In the genomic region with DNA sequence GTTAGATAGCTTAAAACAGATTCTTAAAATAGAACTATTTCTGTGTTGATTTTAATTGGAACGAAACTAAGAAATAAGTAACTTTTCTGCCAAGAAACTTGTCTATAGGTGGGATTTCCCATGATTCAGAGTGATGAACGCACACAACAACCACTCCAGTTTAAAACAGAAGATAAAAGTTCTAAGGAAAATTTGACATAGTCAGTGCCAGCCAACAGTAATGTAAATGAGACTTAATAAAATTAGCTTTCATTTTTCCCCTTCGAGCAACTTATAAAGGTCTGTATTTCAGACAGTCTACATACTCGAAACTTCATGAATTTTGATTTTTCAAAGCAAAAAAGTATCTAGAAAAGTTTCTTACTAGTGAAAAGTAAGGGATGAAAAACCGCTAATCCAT, we compare ENCODE assay signal across 13 mouse cellular contexts. TPM values are rescaled to one million over a fixed set of nuclear protein-coding genes. Genes with fewer than 3 reads are reported as not detected.
DNase-seq lines count a peak whose midpoint lies in the region; ATAC-seq and TF ChIP-seq lines count a peak whose summit lies in the region.
"Had no signal": no experiment of that assay in that cellular context is flagged by ENCODE, and none has a peak within 500 bp of the region (broad histone marks: within the 10 kb centered on the region; RNA-seq: fewer than 3 reads in every experiment).

No protein-coding gene starts in this region.

- 69% methylated on average over 5 of the region's 5 CpGs for WGBS in heart, embryonic 15.5 days
- 47% methylated on average over 5 of the region's 5 CpGs for WGBS in lung, postnatal 0 days
- 74% methylated on average over 5 of the region's 5 CpGs for WGBS in embryonic facial prominence, embryonic 10.5 days
- 59% methylated on average over 5 of the region's 5 CpGs for WGBS in liver, embryonic 13.5 days (ENCODE audit: insufficient replicate concordance)
- WGBS in intestine, postnatal 0 days: 70% methylated on average over 5 of the region's 5 CpGs

- TF ChIP-seq CTCF in lung, postnatal 0 days (IDR thresholded peaks at IDR 0.05): no peak
- TF ChIP-seq CTCF in intestine, postnatal 0 days (IDR thresholded peaks at IDR 0.05; ENCODE audit: low read depth): no peak

- H3K9me3 ChIP-seq in heart, embryonic 15.5 days (replicated peaks): no peaks in the 10 kb centered on the region
- H3K9me3 ChIP-seq in lung, postnatal 0 days (ENCODE audit: low read length): no peaks in the 10 kb centered on the region
- H3K9me3 ChIP-seq in embryonic facial prominence, embryonic 10.5 days: no peaks in the 10 kb centered on the region
- no peaks in the 10 kb centered on the region for H3K9me3 ChIP-seq in liver, embryonic 13.5 days (replicated peaks)
- no peaks in the 10 kb centered on the region for H3K9me3 ChIP-seq in intestine, postnatal 0 days (ENCODE audit: control insufficient read depth)
- H3K9me3 ChIP-seq: hindbrain, embryonic 12.5 days had no signal

- peak overlapping the region; percentile 98; the same call in 1 of the 2 replicates for H3K4me2 ChIP-seq in heart, embryonic 15.5 days
- peak overlapping the region; percentile 87; the same call in 1 of the 2 replicates for H3K4me2 ChIP-seq in lung, postnatal 0 days (replicated peaks; ENCODE audit: low read depth, low read length)
- 0 out of 2 replicates have a peak overlapping the region, but pooled peaks have one; percentile 94 for H3K4me2 ChIP-seq in liver, embryonic 13.5 days
- no peak overlapping the region for H3K4me2 ChIP-seq in intestine, postnatal 0 days (replicated peaks; ENCODE audit: low read depth)

- ATAC-seq in heart, embryonic 15.5 days (replicated peaks; ENCODE audit: insufficient number of reproducible peaks, insufficient read depth, low FRiP score, low read depth): no peak
- ATAC-seq in lung, postnatal 0 days: no peak
- ATAC-seq in liver, embryonic 13.5 days (ENCODE audit: low read depth): no peak
- ATAC-seq in intestine, postnatal 0 days: no peak

- peaks cover 23% of the 10 kb centered on the region for H3K4me1 ChIP-seq in heart, embryonic 15.5 days (replicated peaks)
- H3K4me1 ChIP-seq in lung, postnatal 0 days (ENCODE audit: insufficient read depth, low read depth, low read length): no peaks in the 10 kb centered on the region; the same call in 1 of the 2 replicates
- peaks cover 32% of the 10 kb centered on the region for H3K4me1 ChIP-seq in embryonic facial prominence, embryonic 10.5 days
- peaks cover 29% of the 10 kb centered on the region for H3K4me1 ChIP-seq in liver, embryonic 13.5 days (replicated peaks)
- H3K4me1 ChIP-seq in intestine, postnatal 0 days (replicated peaks; ENCODE audit: control insufficient read depth, insufficient read depth, low read length): 0 out of 2 replicates have a peak, but pooled peaks cover 3% of the 10 kb centered on the region

- peaks cover 11% of the 10 kb centered on the region for H3K36me3 ChIP-seq in heart, embryonic 15.5 days
- H3K36me3 ChIP-seq in lung, postnatal 0 days (ENCODE audit: insufficient read depth, low read length): peaks cover 8% of the 10 kb centered on the region
- peaks cover 19% of the 10 kb centered on the region for H3K36me3 ChIP-seq in embryonic facial prominence, embryonic 10.5 days (replicated peaks)
- peaks cover 14% of the 10 kb centered on the region for H3K36me3 ChIP-seq in liver, embryonic 13.5 days
- peaks cover 9% of the 10 kb centered on the region for H3K36me3 ChIP-seq in intestine, postnatal 0 days (ENCODE audit: control insufficient read depth, insufficient read depth)

- no peaks in the 10 kb centered on the region for H3K27me3 ChIP-seq in heart, embryonic 15.5 days
- no peaks in the 10 kb centered on the region for H3K27me3 ChIP-seq in lung, postnatal 0 days (replicated peaks; ENCODE audit: insufficient read depth, low read length)
- H3K27me3 ChIP-seq in embryonic facial prominence, embryonic 10.5 days (replicated peaks; ENCODE audit: low read depth, poor library complexity, severe bottlenecking): 0 out of 2 replicates have a peak, but pooled peaks cover 7% of the 10 kb centered on the region
- H3K27me3 ChIP-seq in liver, embryonic 13.5 days: 0 out of 2 replicates have a peak, but pooled peaks cover 2% of the 10 kb centered on the region
- H3K27me3 ChIP-seq in intestine, postnatal 0 days (replicated peaks; ENCODE audit: control insufficient read depth, insufficient read depth, low read length): no peaks in the 10 kb centered on the region
- H3K27me3 ChIP-seq: hindbrain, embryonic 12.5 days had no signal

- no peak for DNase-seq in heart, adult 8-10 months (ENCODE audit: low spot score)
- no peak for DNase-seq in lung, postnatal 0 days (ENCODE audit: low spot score)
- no peak for DNase-seq in lung, postnatal 36 days
- DNase-seq in embryonic facial prominence, embryonic 10.5 days (ENCODE audit: low spot score): no peak
- DNase-seq in liver, embryonic 13.5 days: no peak
- DNase-seq in layer of hippocampus, adult 18-20 months (ENCODE audit: low spot score in 2 of 2): no peak
- DNase-seq: thymus, adult 2 months had no signal

- no peak overlapping the region for H3K4me3 ChIP-seq in heart, embryonic 15.5 days
- H3K4me3 ChIP-seq in lung, postnatal 0 days (ENCODE audit: low read depth, low read length): peak overlapping the region; percentile 86; the same call in 1 of the 2 replicates
- 0 out of 2 replicates have a peak overlapping the region, but pooled peaks have one; percentile 92 for H3K4me3 ChIP-seq in embryonic facial prominence, embryonic 10.5 days
- no peak overlapping the region for H3K4me3 ChIP-seq in liver, embryonic 13.5 days (replicated peaks)
- H3K4me3 ChIP-seq in intestine, postnatal 0 days (ENCODE audit: low read depth, low read length): no peak overlapping the region

- TF ChIP-seq EP300 in lung, postnatal 0 days (IDR thresholded peaks at IDR 0.05): no peak

- no peak overlapping the region for H3K27ac ChIP-seq in heart, embryonic 15.5 days
- no peak overlapping the region for H3K27ac ChIP-seq in lung, postnatal 0 days (ENCODE audit: low read length)
- H3K27ac ChIP-seq in embryonic facial prominence, embryonic 10.5 days (replicated peaks): no peak overlapping the region
- no peak overlapping the region for H3K27ac ChIP-seq in liver, embryonic 13.5 days
- no peak overlapping the region for H3K27ac ChIP-seq in intestine, postnatal 0 days (ENCODE audit: low read depth, low read length)
- H3K27ac ChIP-seq: macrophage had no signal

- no peak overlapping the region for H3K9ac ChIP-seq in heart, embryonic 15.5 days
- no peak overlapping the region for H3K9ac ChIP-seq in lung, postnatal 0 days (replicated peaks; ENCODE audit: low read depth)
- H3K9ac ChIP-seq in liver, embryonic 13.5 days: no peak overlapping the region
- H3K9ac ChIP-seq in intestine, postnatal 0 days (ENCODE audit: low read depth, low read length): no peak overlapping the region

RNA-seq across cellular contexts. Expression of a gene that starts 52.5 kb away (rescaled TPM):
- 0.06 and 0.29 TPM in 2 replicates for polyA plus RNA-seq in heart, embryonic 15.5 days (2015; fragmentation: Nextera tagmentation; extraction: Ambion mirVana)
- not detected for total RNA-seq in heart, adult 8-10 months (2022)
- polyA plus RNA-seq in lung, postnatal 0 days (2015; fragmentation: Nextera tagmentation; extraction: Ambion mirVana): 0.08 and 0.16 TPM in 2 replicates
- 1.5 and 1.6 TPM in 2 replicates for polyA plus RNA-seq in embryonic facial prominence, embryonic 10.5 days (2016; fragmentation: Nextera tagmentation; extraction: Ambion mirVana)
- 0.05 TPM in 1 of 2 replicates, not detected in the other for polyA plus RNA-seq in liver, embryonic 13.5 days (2015; fragmentation: Nextera tagmentation; extraction: Ambion mirVana)
- 0.09 and 0.12 TPM in 2 replicates for polyA plus RNA-seq in intestine, postnatal 0 days (2015; fragmentation: Nextera tagmentation; extraction: Ambion mirVana)
- 10 to 100 TPM; 35.6 to 36.1 TPM for total RNA-seq in layer of hippocampus, adult 18-20 months (2021)
- total RNA-seq: gastrocnemius, adult 18-20 months had no signal
- polyA plus RNA-seq: C2C12, macrophage had no signal

Comparison
In these comparisons a context has a peak if more than half of its experiments do, and no peak if none do; other contexts are left out.
1. H3K4me3 ChIP-seq: peak in lung, postnatal 0 days (single experiment) and embryonic facial prominence, embryonic 10.5 days (single experiment); none in heart, embryonic 15.5 days (single experiment), liver, embryonic 13.5 days (single experiment) and intestine, postnatal 0 days (single experiment).